Mouse (Mus musculus) forebrain, embryonic 14.5 days (tissue): ENCODE measurements around the gene Olfr1419. TPM values are rescaled to one million over a fixed set of nuclear protein-coding genes. Genes with fewer than 3 reads are reported as not detected.

Experiments used
- ATAC-seq: fragments of 200-750 bp; cut with Nextera tagmentation; 2 replicates; pipeline ENCODE4 v1.8.0; 2017; ENCODE audit warnings: mild to moderate bottlenecking, moderate library complexity
- DNase-seq: peaks from one replicate; pipeline ENCODE4 v3.0.0-alpha.2; 2015; ENCODE audit warnings: low spot score
- H3K27ac ChIP-seq: fragments of 300-500 bp; sonication (generic); 2 replicates; pipeline ENCODE4 v1.5.1; 2014; ENCODE audit warnings: low read depth, mild to moderate bottlenecking, control low read depth, low read length, moderate library complexity
- H3K27me3 ChIP-seq: fragments of 300-500 bp; sonication (generic); replicated peaks from 2 replicates; pipeline ENCODE4 v1.6.1; 2014; ENCODE audit warnings: low read length, control low read depth, mixed read lengths; ENCODE audit not compliant: control insufficient read depth, insufficient read depth
- H3K36me3 ChIP-seq: fragments of 300-500 bp; sonication (generic); 2 replicates; pipeline ENCODE4 v1.6.1; 2014; ENCODE audit warnings: low read length, control low read depth; ENCODE audit not compliant: control insufficient read depth, insufficient read depth
- H3K4me1 ChIP-seq: fragments of 300-500 bp; sonication (generic); 2 replicates; pipeline ENCODE4 v1.6.1; 2014; ENCODE audit warnings: antibody characterized with exemption, low read length, control low read depth; ENCODE audit not compliant: control insufficient read depth, insufficient read depth
- H3K4me2 ChIP-seq: fragments of 300-500 bp; sonication (generic); 2 replicates; pipeline ENCODE4 v1.6.1; 2014; ENCODE audit warnings: mild to moderate bottlenecking, control low read depth, low read length
- H3K4me3 ChIP-seq: fragments of 300-500 bp; sonication (generic); 2 replicates; pipeline ENCODE4 v1.5.1; 2014; ENCODE audit warnings: low read depth, low read length, control low read depth
- H3K9ac ChIP-seq: fragments of 300-500 bp; sonication (generic); 2 replicates; pipeline ENCODE4 v1.6.1; 2014; ENCODE audit warnings: mild to moderate bottlenecking, low read length, control low read depth, moderate library complexity
- H3K9me3 ChIP-seq: fragments of 300-500 bp; sonication (generic); replicated peaks from 2 replicates; pipeline ENCODE4 v1.6.1; 2016; ENCODE audit warnings: low read length, control low read depth, mixed read lengths; ENCODE audit not compliant: control insufficient read depth
- WGBS: fragments of 180-500 bp; shearing (Covaris S2); extraction: QIAGEN DNeasy Blood & Tissue Kit; methylation state at CpG from one replicate; pipeline ENCODE4 v1.1.7; 2014; 5-methylcytosine and 5-hydroxymethylcytosine counted together
- microRNA-seq: library from miRNA; unstranded; fragments of <30 nt; microRNA quantifications from one replicate; pipeline ENCODE4, GENCODE M21; 2016
- polyA plus RNA-seq: library from polyadenylated mRNA; unstranded; fragments of >200 nt; fragmentation: Nextera tagmentation; extraction: Ambion mirVana; gene quantifications from 2 replicates; pipeline ENCODE4 v1.2.1, GENCODE M21; 2014

Olfr1419 gene
- polyA plus RNA-seq, 1 experiment from 2014 or later: not detected

- no peaks in the 10 kb centered on the region for H3K9me3 ChIP-seq
- H3K36me3 ChIP-seq: no peaks in the 10 kb centered on the region
- no peak overlapping the region for H3K9ac ChIP-seq
- peak overlapping the region; percentile 66; the same call in 1 of the 2 replicates for H3K4me3 ChIP-seq
- no peak for ATAC-seq
- H3K4me1 ChIP-seq: 0 out of 2 replicates have a peak, but pooled peaks cover 8% of the 10 kb centered on the region
- 29% methylated on average over 6 of the region's 6 CpGs for WGBS
- peak overlapping the region; percentile 97 for H3K4me2 ChIP-seq
- no peak overlapping the region for H3K27ac ChIP-seq
- peak; percentile 1 for DNase-seq
- H3K27me3 ChIP-seq: peaks cover 26% of the 10 kb centered on the region
Observed at GRCm38 (mm10) chr19:11820211-11820610, 54.7 kb downstream of the Olfr1419 start.

DNA sequence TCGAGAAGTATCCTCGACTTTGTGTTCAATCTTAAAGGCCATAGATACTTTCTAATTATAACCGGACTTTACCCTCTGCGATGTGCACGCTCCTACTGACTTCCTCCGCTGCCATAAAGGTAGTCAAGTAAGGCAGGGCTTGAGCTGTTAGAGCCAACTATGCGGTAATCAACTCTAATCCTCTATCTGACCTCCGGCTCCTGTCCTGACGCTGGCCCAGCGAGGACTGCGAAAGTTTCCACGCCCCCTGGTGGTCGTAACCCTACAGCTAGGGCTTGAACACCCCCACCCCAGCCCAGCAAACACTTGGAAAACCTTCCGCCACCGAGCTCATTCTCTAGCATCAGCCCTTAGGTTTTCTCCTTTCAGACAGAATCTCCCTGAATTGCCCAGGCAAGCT lies 55.1 kb downstream of the Olfr1419 start:
- DNase-seq: peak; percentile 82
- 1% methylated on average over 15 of the region's 15 CpGs for WGBS
- H3K9ac ChIP-seq: no peak overlapping the region
- H3K36me3 ChIP-seq: no peaks in the 10 kb centered on the region
- ATAC-seq: peak; percentile 71
- peaks cover 26% of the 10 kb centered on the region for H3K27me3 ChIP-seq
- H3K4me2 ChIP-seq: peak overlapping the region; percentile 97
- no peak overlapping the region for H3K27ac ChIP-seq
- no peaks in the 10 kb centered on the region for H3K9me3 ChIP-seq
- H3K4me3 ChIP-seq: peak overlapping the region; percentile 66
- 0 out of 2 replicates have a peak, but pooled peaks cover 8% of the 10 kb centered on the region for H3K4me1 ChIP-seq

GRCm38 (mm10) chr19:11819143-11819700 lies 55.7 kb downstream of the Olfr1419 start, which contains the start of gene Stx3:
Gene Stx3, minus strand, starts transcription at chr19:11819403.
- WGBS: under 1% methylated on average over 20 of the region's 20 CpGs
- Histone ChIP-seq H3K9me3 (no peaks in the 10 kb centered on the region), H3K27me3 (peaks cover 26% of the 10 kb centered on the region), H3K4me3 (peak within 1 kb of the TSS; percentile 66), H3K27ac (no peak within 1 kb of the TSS), H3K4me1 (0 out of 2 replicates have a peak, but pooled peaks cover 8% of the 10 kb centered on the region), H3K36me3 (no peaks in the 10 kb centered on the region), H3K9ac (peak within 1 kb of the TSS; percentile 68), H3K4me2 (peak within 1 kb of the TSS; percentile 97)
- DNase-seq: peak; percentile 29
- peak; percentile 21 for ATAC-seq

Small RNA genes lying within 50 kb of the gene (microRNA-seq; reads per million reads assigned to microRNA genes)
- gene Mir6994: 8.6 reads per million, percentile 31 among the genes with 10 or more reads in this experiment

Other genes with a start within 250 kb of the Olfr1419 start
- not detected in 2 replicates for gene Ms4a3, start 234.3 kb downstream of the Olfr1419 start, polyA plus RNA-seq
- gene Oosp2, start 214.5 kb downstream of the Olfr1419 start, polyA plus RNA-seq: not detected in 2 replicates
- not detected in 2 replicates for gene Oosp1, start 184.0 kb downstream of the Olfr1419 start, polyA plus RNA-seq
- not detected in 2 replicates for gene Oosp3, start 178.1 kb downstream of the Olfr1419 start, polyA plus RNA-seq
- not detected in 2 replicates for gene Gif, start 127.6 kb downstream of the Olfr1419 start, polyA plus RNA-seq
- gene Mrpl16, start 104.7 kb downstream of the Olfr1419 start, polyA plus RNA-seq: 48.6 and 52.0 TPM in 2 replicates
- 11.8 and 14.5 TPM in 2 replicates for gene Stx3, start 55.7 kb downstream of the Olfr1419 start, polyA plus RNA-seq
- not detected in 2 replicates for gene Olfr1417, start 35.9 kb downstream of the Olfr1419 start, polyA plus RNA-seq
- gene Olfr1418, start 14.0 kb downstream of the Olfr1419 start, polyA plus RNA-seq: not detected in 2 replicates
- not detected in 2 replicates for gene Olfr1420, start 11.5 kb upstream of the Olfr1419 start, polyA plus RNA-seq
- 16.1 and 21.2 TPM in 2 replicates for gene Patl1, start 37.3 kb upstream of the Olfr1419 start, polyA plus RNA-seq
- 7.2 and 7.4 TPM in 2 replicates for gene Osbp, start 90.8 kb upstream of the Olfr1419 start, polyA plus RNA-seq
- gene Olfr1423, start 166.2 kb upstream of the Olfr1419 start, polyA plus RNA-seq: not detected in 2 replicates
- not detected in 2 replicates for gene Olfr1424, start 187.6 kb upstream of the Olfr1419 start, polyA plus RNA-seq
- not detected in 2 replicates for gene Olfr1425, start 202.6 kb upstream of the Olfr1419 start, polyA plus RNA-seq
- gene Olfr1426, start 216.9 kb upstream of the Olfr1419 start, polyA plus RNA-seq: not detected in 2 replicates
- gene Olfr1427, start 228.2 kb upstream of the Olfr1419 start, polyA plus RNA-seq: not detected in 2 replicates
- gene Olfr1428, start 240.8 kb upstream of the Olfr1419 start, polyA plus RNA-seq: not detected in 2 replicates
- not detected in 2 replicates for gene Olfr76, start 248.1 kb upstream of the Olfr1419 start, polyA plus RNA-seq